Mouse (Mus musculus): ENCODE data around the gene BC052040.

The BC052040 gene

DNA sequence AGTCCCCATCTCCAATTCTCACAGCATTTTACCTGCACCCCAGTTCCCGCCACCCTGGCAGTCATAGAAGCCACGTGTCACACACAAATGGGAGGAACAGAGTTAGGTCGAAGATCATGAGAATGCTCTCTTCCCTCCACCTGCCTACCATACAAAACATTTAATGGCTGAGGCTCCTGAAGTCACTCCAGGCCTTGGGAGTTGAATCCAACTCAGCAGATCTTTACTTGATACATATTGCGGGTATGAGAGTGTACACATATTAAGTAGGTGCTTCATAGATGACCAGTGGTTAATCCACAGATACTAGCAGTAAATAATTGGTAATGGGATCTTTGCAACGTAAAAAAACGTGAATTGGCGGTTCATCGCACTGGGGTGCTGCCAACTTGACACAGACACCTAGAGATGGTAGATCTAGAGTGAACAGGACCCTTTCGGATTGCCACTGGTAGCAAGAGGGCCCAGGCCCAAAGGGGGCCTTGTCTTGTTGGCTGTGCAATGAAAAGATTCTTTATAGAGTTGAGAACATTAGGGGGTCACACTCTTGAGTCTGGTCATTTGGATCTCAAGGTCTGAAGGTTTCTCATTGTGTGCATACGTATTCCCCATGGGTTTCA lies 583 bp downstream of the BC052040 start:
- Histone ChIP-seq H3K27me3 (ENCODE audit: control insufficient read depth, insufficient read depth, low read length, poor library complexity, severe bottlenecking) (no peaks in the 10 kb centered on the region), H3K36me3 (ENCODE audit: control insufficient read depth, insufficient read depth, low read length, poor library complexity, severe bottlenecking) (no peaks in the 10 kb centered on the region)
- no peak for DNase-seq (ENCODE audit: low read depth, low spot score)

DNA sequence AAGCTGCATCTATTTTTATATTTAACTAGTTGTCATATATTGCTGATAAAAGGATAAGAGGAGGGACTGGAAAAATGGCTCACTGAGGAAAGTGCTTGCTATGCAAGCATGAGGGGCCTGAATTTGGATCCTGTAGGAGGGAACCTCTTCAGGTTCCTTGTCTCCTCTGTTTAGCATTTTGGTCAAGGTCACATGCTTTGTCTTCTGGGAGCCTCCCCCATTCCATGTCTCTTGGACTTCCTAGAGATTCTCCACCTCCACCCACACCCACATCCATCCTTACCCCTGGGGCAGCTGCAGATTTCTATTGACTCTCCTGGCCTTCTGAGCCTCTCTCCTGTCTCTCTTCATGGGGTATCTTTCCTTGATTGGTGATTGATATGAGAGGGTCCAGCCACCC lies 2.3 kb downstream of the BC052040 start:
- no peaks in the 10 kb centered on the region for H3K27me3 ChIP-seq (ENCODE audit: control insufficient read depth, insufficient read depth, low read length, poor library complexity, severe bottlenecking)
- H3K36me3 ChIP-seq (ENCODE audit: control insufficient read depth, insufficient read depth, low read length, poor library complexity, severe bottlenecking) = no peaks in the 10 kb centered on the region
- no peak for DNase-seq (ENCODE audit: low read depth, low spot score)

DNA sequence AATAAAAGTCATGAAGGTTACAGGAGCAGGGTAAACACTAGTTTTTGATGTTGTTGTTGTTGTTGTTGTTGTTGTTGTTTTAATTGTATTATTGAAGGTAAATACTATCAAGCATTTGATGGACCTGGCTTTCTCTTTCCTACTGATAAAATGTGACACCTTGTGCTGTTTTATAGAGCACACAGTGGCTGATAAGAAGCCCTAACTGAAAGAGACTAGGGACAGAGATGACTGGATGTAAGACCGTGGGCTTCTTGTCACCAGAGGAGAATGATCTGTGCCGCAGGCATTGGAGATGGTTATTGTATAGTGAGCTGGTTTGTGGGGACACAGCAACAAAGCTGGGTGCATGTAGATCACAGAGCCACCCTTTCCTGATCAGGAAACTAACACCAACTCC lies 9.1 kb downstream of the BC052040 start:
- Histone ChIP-seq H3K27me3 (ENCODE audit: control insufficient read depth, insufficient read depth, low read length, poor library complexity, severe bottlenecking) (no peaks in the 10 kb centered on the region), H3K36me3 (ENCODE audit: control insufficient read depth, insufficient read depth, low read length, poor library complexity, severe bottlenecking) (no peaks in the 10 kb centered on the region)
- no peak for DNase-seq (ENCODE audit: low read depth, low spot score)

- DNase-seq (ENCODE audit: low read depth, low spot score) = no peak
Measured at GRCm38 (mm10) chr2:115592651-115593119, 11.2 kb downstream of the BC052040 start.

DNA sequence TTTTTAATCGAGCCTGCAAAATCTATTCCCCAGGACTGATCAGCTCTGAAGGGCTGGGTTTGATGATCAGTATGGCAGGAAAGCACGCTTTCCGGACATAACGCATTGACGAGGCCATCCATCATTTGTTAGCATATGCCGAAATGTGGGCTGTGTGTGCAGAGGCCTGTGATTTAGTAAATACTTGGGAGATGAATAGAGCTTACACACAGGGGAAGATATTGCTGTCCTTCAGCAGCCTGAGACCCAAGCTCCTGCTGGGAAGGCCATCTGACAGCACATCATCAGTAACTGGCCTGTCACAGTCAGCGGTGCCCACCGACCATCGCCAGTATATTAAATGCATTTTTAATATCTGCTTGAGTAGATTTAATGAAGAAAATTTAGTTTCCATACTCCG lies 15.5 kb downstream of the BC052040 start:
- Histone ChIP-seq H3K27me3 (ENCODE audit: control insufficient read depth, insufficient read depth, low read length, poor library complexity, severe bottlenecking) (no peaks in the 10 kb centered on the region), H3K36me3 (ENCODE audit: control insufficient read depth, insufficient read depth, low read length, poor library complexity, severe bottlenecking) (no peaks in the 10 kb centered on the region)
- DNase-seq (ENCODE audit: low read depth, low spot score) = no peak

More at GRCm38 (mm10) chr2:115592651-115593119, 11.2 kb downstream of the BC052040 start:
- Histone ChIP-seq H3K36me3 (ENCODE audit: control insufficient read depth, insufficient read depth, low read length, poor library complexity, severe bottlenecking) (no peaks in the 10 kb centered on the region), H3K27me3 (ENCODE audit: control insufficient read depth, insufficient read depth, low read length, poor library complexity, severe bottlenecking) (no peaks in the 10 kb centered on the region)

- DNase-seq (ENCODE audit: low read depth, low spot score) = no peak
- H3K27me3 ChIP-seq (ENCODE audit: control insufficient read depth, insufficient read depth, low read length, poor library complexity, severe bottlenecking) = no peaks in the 10 kb centered on the region
Measured at GRCm38 (mm10) chr2:115598266-115598665, 16.8 kb downstream of the BC052040 start.

DNA sequence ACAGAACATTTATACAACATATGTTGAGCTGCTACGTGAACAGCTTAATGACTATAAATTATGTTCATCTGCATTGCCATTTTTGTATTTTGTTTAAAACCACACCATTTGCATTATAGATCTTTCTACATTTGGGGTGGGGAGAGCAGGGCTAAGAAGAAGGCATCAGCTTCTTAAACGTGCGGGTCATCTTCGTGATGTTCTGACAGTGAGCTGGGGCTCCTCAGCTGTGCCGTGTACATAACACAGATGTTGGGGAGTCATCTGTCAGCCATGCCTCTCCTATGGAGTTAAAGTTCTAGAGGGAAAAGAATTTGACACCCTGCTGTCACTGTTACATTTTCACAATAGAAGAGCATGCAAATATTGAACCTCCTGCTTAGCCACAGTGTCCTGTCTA lies 19.2 kb downstream of the BC052040 start:
- no peak for DNase-seq (ENCODE audit: low read depth, low spot score)
- Histone ChIP-seq H3K36me3 (ENCODE audit: control insufficient read depth, insufficient read depth, low read length, poor library complexity, severe bottlenecking) (no peaks in the 10 kb centered on the region), H3K27me3 (ENCODE audit: control insufficient read depth, insufficient read depth, low read length, poor library complexity, severe bottlenecking) (no peaks in the 10 kb centered on the region)

More at GRCm38 (mm10) chr2:115598266-115598665, 16.8 kb downstream of the BC052040 start:
- H3K36me3 ChIP-seq (ENCODE audit: control insufficient read depth, insufficient read depth, low read length, poor library complexity, severe bottlenecking) = no peaks in the 10 kb centered on the region

- no peaks in the 10 kb centered on the region for H3K27me3 ChIP-seq (ENCODE audit: control insufficient read depth, insufficient read depth, low read length, poor library complexity, severe bottlenecking)
- DNase-seq (ENCODE audit: low read depth, low spot score) = no peak
- H3K36me3 ChIP-seq (ENCODE audit: control insufficient read depth, insufficient read depth, low read length, poor library complexity, severe bottlenecking) = no peaks in the 10 kb centered on the region
Measured at GRCm38 (mm10) chr2:115601280-115601679, 19.8 kb downstream of the BC052040 start.

DNA sequence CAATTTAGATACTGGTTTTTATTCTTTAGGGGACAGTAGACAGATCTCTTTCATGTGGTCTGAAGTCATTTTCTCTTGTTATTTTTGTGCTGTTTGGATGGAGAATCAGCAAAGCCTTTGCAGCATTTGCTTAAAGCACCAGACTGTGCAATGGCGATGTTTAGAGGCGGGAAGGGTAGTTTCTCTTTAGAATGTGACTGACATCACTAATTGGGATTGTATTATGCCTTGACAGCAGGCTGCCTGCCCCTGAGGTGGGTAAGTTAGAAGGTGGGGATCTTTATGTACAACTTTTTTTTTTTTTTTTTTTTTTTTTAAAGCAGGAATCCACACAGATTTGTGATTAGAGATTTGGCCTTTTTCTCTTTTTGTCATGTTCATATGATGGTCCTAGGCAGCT lies 20.6 kb downstream of the BC052040 start:
- DNase-seq (ENCODE audit: low read depth, low spot score) = no peak
- H3K27me3 ChIP-seq (ENCODE audit: control insufficient read depth, insufficient read depth, low read length, poor library complexity, severe bottlenecking) = no peaks in the 10 kb centered on the region
- H3K36me3 ChIP-seq (ENCODE audit: control insufficient read depth, insufficient read depth, low read length, poor library complexity, severe bottlenecking) = no peaks in the 10 kb centered on the region

DNA sequence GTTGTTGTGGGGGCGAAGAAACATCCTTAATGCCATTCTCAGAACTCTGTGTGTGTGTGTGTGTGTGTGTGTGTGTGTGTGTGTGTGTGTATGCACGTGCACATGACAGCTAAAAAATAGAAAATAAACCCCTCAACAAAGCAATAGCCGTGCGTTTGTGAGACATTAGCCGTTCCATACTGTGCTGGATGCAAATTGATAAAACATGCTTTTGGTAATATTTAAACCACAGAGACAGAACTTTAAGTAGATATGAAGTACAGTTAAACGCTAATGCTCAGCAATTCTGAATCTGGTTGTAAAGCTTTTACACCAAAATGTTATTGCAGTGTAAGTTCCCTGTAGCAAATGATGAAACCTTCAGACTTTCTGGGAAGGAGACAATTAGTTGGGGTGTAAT lies 22.6 kb downstream of the BC052040 start:
- no peaks in the 10 kb centered on the region for H3K36me3 ChIP-seq (ENCODE audit: control insufficient read depth, insufficient read depth, low read length, poor library complexity, severe bottlenecking)
- no peak for DNase-seq (ENCODE audit: low read depth, low spot score)

DNA sequence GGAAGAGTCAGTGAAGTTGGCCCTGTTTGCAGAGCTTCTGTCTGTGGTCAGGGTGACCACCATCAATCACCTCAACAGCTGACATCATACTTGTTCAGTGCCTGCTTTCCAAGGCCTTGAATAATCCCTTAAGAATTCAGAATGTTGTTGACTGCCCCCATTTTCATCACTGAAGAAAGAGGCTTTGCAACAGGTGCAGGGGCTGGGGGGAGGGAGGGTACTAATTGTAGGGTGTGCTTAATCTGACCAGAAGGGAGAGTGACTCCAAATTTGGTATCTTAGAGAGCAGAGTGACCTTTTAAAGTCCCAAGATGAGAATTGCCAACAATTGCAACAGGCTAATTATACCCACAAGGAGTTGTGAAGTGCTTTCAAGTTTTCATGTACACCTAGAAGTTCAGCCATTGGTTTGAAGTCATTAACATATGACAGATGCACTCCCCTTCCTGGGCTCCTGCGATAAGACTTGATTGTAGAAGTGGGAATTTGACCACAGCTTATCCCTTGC lies 24.4 kb downstream of the BC052040 start:
- no peak for DNase-seq (ENCODE audit: low read depth, low spot score)

More for the DNA sequence above, 22.6 kb downstream of the BC052040 start:
- H3K27me3 ChIP-seq (ENCODE audit: control insufficient read depth, insufficient read depth, low read length, poor library complexity, severe bottlenecking) = no peaks in the 10 kb centered on the region

GRCm38 (mm10) chr2:115609020-115609419 lies 27.5 kb downstream of the BC052040 start:
- H3K27me3 ChIP-seq (ENCODE audit: control insufficient read depth, insufficient read depth, low read length, poor library complexity, severe bottlenecking) = no peaks in the 10 kb centered on the region
- no peak for DNase-seq (ENCODE audit: low read depth, low spot score)
- no peaks in the 10 kb centered on the region for H3K36me3 ChIP-seq (ENCODE audit: control insufficient read depth, insufficient read depth, low read length, poor library complexity, severe bottlenecking)

More for the DNA sequence above, 24.4 kb downstream of the BC052040 start:
- no peaks in the 10 kb centered on the region for H3K36me3 ChIP-seq (ENCODE audit: control insufficient read depth, insufficient read depth, low read length, poor library complexity, severe bottlenecking)
- no peaks in the 10 kb centered on the region for H3K27me3 ChIP-seq (ENCODE audit: control insufficient read depth, insufficient read depth, low read length, poor library complexity, severe bottlenecking)

GRCm38 (mm10) chr2:115610092-115610491 lies 28.6 kb downstream of the BC052040 start:
- no peak for DNase-seq (ENCODE audit: low read depth, low spot score)

GRCm38 (mm10) chr2:115610503-115610902 lies 29.0 kb downstream of the BC052040 start:
- no peak for DNase-seq (ENCODE audit: low read depth, low spot score)
- Histone ChIP-seq H3K27me3 (ENCODE audit: control insufficient read depth, insufficient read depth, low read length, poor library complexity, severe bottlenecking) (no peaks in the 10 kb centered on the region), H3K36me3 (ENCODE audit: control insufficient read depth, insufficient read depth, low read length, poor library complexity, severe bottlenecking) (no peaks in the 10 kb centered on the region)

More at GRCm38 (mm10) chr2:115610092-115610491, 28.6 kb downstream of the BC052040 start:
- no peaks in the 10 kb centered on the region for H3K36me3 ChIP-seq (ENCODE audit: control insufficient read depth, insufficient read depth, low read length, poor library complexity, severe bottlenecking)
- H3K27me3 ChIP-seq (ENCODE audit: control insufficient read depth, insufficient read depth, low read length, poor library complexity, severe bottlenecking) = no peaks in the 10 kb centered on the region

- H3K36me3 ChIP-seq (ENCODE audit: control insufficient read depth, insufficient read depth, low read length, poor library complexity, severe bottlenecking) = no peaks in the 10 kb centered on the region
- no peak for DNase-seq (ENCODE audit: low read depth, low spot score)
- H3K27me3 ChIP-seq (ENCODE audit: control insufficient read depth, insufficient read depth, low read length, poor library complexity, severe bottlenecking) = no peaks in the 10 kb centered on the region
Measured at GRCm38 (mm10) chr2:115613830-115614520, 32.5 kb downstream of the BC052040 start.
